Mouse (Mus musculus): ENCODE results near the gene Ubxn6.

GRCm38 (mm10) chr17:56123161-56123560 is 48.3 kb upstream of the Ubxn6 start:
- TF ChIP-seq CTCF (IDR thresholded peaks at IDR 0.05; ENCODE audit: insufficient read depth, low read length) (no peak), POLR2A (IDR thresholded peaks at IDR 0.05; ENCODE audit: borderline replicate concordance, extremely low read depth, low read depth, low read length) (no peak)
